Mouse (Mus musculus): ENCODE measurements around the gene Fcer1g. TPM values are rescaled to one million over a fixed set of nuclear protein-coding genes. Genes with fewer than 3 reads are reported as not detected.

The Fcer1g gene
- polyA plus RNA-seq, 1 experiment, result 138 TPM

DNA sequence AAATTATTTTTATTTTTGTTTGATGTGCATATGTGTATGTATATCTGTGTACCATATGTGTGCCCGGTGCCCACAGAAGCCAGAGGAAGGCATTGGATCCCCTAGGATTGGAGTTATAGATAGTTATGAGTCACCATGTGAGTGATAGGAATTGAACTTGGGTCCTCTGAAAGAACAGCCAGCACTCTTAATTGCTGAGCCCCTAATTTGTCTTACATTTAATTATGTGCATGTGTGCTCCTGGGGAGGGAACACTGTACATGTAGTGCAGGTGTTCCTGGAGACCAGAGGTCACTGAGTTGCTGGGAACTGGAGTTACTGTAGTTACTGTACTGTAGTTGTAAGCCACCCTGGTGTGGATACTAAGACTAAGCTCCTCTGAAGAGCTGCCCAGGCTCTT lies 33.4 kb downstream of the Fcer1g start:
- H3K27ac ChIP-seq (ENCODE audit: control insufficient read depth, insufficient read depth, low read length), result no peak overlapping the region
- H3K4me1 ChIP-seq (replicated peaks; ENCODE audit: control insufficient read depth, insufficient read depth, low read length), result no peaks in the 10 kb centered on the region
- H3K4me3 ChIP-seq (ENCODE audit: control insufficient read depth, insufficient read depth, low read length), result no peak overlapping the region
- no peak for DNase-seq
- peaks cover 5% of the 10 kb centered on the region for H3K27me3 ChIP-seq (ENCODE audit: control insufficient read depth, insufficient read depth, low read length)
- no peaks in the 10 kb centered on the region for H3K36me3 ChIP-seq (ENCODE audit: control insufficient read depth, insufficient read depth, low read length)
- WGBS, result 100% methylated on average over 1 of the region's 1 CpGs
- no peak for TF ChIP-seq POLR2A (IDR thresholded peaks at IDR 0.05; ENCODE audit: control insufficient read depth, extremely low read depth, insufficient read depth, low read length, poor library complexity)
- no peak for TF ChIP-seq CTCF (IDR thresholded peaks at IDR 0.05; ENCODE audit: borderline replicate concordance, control insufficient read depth, extremely low read depth, insufficient read depth, low read length, poor library complexity)

- 87% methylated on average over 1 of the region's 1 CpGs for WGBS
- no peak overlapping the region for H3K4me3 ChIP-seq (ENCODE audit: control insufficient read depth, insufficient read depth, low read length)
- no peak for TF ChIP-seq POLR2A (IDR thresholded peaks at IDR 0.05; ENCODE audit: control insufficient read depth, extremely low read depth, insufficient read depth, low read length, poor library complexity)
- TF ChIP-seq CTCF (IDR thresholded peaks at IDR 0.05; ENCODE audit: borderline replicate concordance, control insufficient read depth, extremely low read depth, insufficient read depth, low read length, poor library complexity), result no peak
- H3K4me1 ChIP-seq (replicated peaks; ENCODE audit: control insufficient read depth, insufficient read depth, low read length), result no peaks in the 10 kb centered on the region
- H3K27me3 ChIP-seq (ENCODE audit: control insufficient read depth, insufficient read depth, low read length), result peaks cover 11% of the 10 kb centered on the region
- no peaks in the 10 kb centered on the region for H3K36me3 ChIP-seq (ENCODE audit: control insufficient read depth, insufficient read depth, low read length)
- no peak for DNase-seq
- H3K27ac ChIP-seq (ENCODE audit: control insufficient read depth, insufficient read depth, low read length), result no peak overlapping the region
Measured at GRCm38 (mm10) chr1:171199532-171199931, 34.6 kb downstream of the Fcer1g start.

DNA sequence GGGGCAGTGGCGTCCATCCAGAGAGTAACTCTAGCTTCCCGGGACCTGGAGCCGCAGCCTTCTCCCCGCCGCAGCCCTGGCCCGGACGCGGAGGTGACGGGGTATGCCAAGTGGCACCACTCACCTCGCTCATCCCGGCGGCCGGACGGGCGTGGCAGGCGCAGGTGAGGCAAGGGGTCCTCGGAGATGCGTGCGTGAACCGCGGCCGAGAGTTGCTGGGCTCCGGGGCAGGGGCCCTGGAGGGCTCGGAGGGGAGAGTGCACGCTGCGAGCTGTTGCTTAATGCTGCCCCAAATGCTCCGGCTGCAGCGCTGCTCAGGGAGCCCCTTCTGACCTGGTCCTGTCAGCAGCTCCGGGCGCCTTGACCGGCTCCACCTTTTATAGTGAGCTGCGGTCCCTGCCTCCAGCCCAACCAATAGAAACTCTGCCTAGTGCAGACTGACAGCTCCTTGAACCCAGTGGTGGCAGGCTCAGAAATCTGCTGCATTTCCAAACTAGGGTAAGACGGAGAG lies 38.2 kb downstream of the Fcer1g start, which contains the start of gene Pcp4l1:
Gene Pcp4l1 (minus strand): TSS at position 382 of the 511 bp plus-strand sequence.
- H3K4me1 ChIP-seq (replicated peaks; ENCODE audit: control insufficient read depth, insufficient read depth, low read length), result no peaks in the 10 kb centered on the region
- peaks cover 13% of the 10 kb centered on the region for H3K27me3 ChIP-seq (ENCODE audit: control insufficient read depth, insufficient read depth, low read length)
- no peak for TF ChIP-seq CTCF (IDR thresholded peaks at IDR 0.05; ENCODE audit: borderline replicate concordance, control insufficient read depth, extremely low read depth, insufficient read depth, low read length, poor library complexity)
- TF ChIP-seq POLR2A (IDR thresholded peaks at IDR 0.05; ENCODE audit: control insufficient read depth, extremely low read depth, insufficient read depth, low read length, poor library complexity), result no peak
- no peak within 1 kb of the TSS for H3K27ac ChIP-seq (ENCODE audit: control insufficient read depth, insufficient read depth, low read length)
- no peak within 1 kb of the TSS for H3K4me3 ChIP-seq (ENCODE audit: control insufficient read depth, insufficient read depth, low read length)
- no peaks in the 10 kb centered on the region for H3K36me3 ChIP-seq (ENCODE audit: control insufficient read depth, insufficient read depth, low read length)
- no peak for DNase-seq
- WGBS, result 2% methylated on average over 33 of the region's 33 CpGs

- TF ChIP-seq POLR2A (IDR thresholded peaks at IDR 0.05; ENCODE audit: control insufficient read depth, extremely low read depth, insufficient read depth, low read length, poor library complexity) (no peak), CTCF (IDR thresholded peaks at IDR 0.05; ENCODE audit: borderline replicate concordance, control insufficient read depth, extremely low read depth, insufficient read depth, low read length, poor library complexity) (no peak)
- Histone ChIP-seq H3K36me3 (ENCODE audit: control insufficient read depth, insufficient read depth, low read length) (no peaks in the 10 kb centered on the region), H3K27me3 (ENCODE audit: control insufficient read depth, insufficient read depth, low read length) (peaks cover 13% of the 10 kb centered on the region), H3K27ac (ENCODE audit: control insufficient read depth, insufficient read depth, low read length) (no peak overlapping the region), H3K4me1 (replicated peaks; ENCODE audit: control insufficient read depth, insufficient read depth, low read length) (no peaks in the 10 kb centered on the region), H3K4me3 (ENCODE audit: control insufficient read depth, insufficient read depth, low read length) (no peak overlapping the region)
- WGBS, result 35% methylated on average over 20 of the region's 20 CpGs
- no peak for DNase-seq
Measured at GRCm38 (mm10) chr1:171195046-171195822, 38.9 kb downstream of the Fcer1g start.

DNA sequence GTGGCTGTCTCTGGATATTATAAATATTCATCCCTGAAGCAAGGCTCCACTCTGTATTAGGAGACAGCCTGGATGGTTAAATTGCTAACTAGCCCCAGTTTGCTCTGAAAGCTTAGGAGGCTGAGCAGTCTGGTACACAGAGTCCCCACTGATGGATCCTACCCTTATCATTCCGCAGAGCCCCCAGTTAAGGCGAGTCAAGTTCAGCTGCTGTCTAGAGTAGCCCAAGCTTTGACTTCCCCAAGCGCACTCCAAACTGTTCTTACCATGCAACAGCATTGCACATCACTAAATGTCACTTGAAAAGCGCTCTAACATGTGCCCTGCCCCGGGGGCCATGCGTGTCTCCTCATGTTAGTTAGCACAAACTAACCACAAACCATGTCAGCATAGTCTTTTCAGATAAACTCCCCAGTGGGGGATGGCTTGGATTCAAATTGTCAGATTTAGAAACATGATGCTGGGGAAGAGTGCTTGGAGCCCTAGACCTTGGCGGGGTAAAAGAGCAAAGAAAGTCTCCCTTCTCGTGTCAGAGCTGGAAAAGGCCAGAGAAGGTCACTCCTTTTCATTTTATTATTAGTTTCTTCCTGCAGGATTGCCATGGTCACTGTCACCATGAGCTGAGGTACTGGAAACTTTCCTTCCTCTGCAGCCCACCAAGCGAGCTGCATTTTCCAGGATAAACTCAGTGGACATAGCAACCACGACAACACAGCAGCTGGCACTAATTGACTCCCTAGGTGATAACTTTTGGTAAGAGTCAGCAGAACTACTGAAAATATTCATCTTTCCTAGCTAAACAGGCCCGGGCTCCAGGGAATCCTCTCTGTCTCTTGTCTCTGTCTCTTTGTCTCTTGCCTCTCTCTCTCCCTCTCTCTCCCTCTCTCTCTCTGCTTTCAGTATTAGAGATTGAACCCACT lies 40.0 kb downstream of the Fcer1g start:
- no peak overlapping the region for H3K27ac ChIP-seq (ENCODE audit: control insufficient read depth, insufficient read depth, low read length)
- TF ChIP-seq POLR2A (IDR thresholded peaks at IDR 0.05; ENCODE audit: control insufficient read depth, extremely low read depth, insufficient read depth, low read length, poor library complexity), result no peak
- peaks cover 13% of the 10 kb centered on the region for H3K27me3 ChIP-seq (ENCODE audit: control insufficient read depth, insufficient read depth, low read length)
- no peak overlapping the region for H3K4me3 ChIP-seq (ENCODE audit: control insufficient read depth, insufficient read depth, low read length)
- H3K4me1 ChIP-seq (replicated peaks; ENCODE audit: control insufficient read depth, insufficient read depth, low read length), result no peaks in the 10 kb centered on the region
- no peaks in the 10 kb centered on the region for H3K36me3 ChIP-seq (ENCODE audit: control insufficient read depth, insufficient read depth, low read length)
- WGBS, result 82% methylated on average over 11 of the region's 11 CpGs
- no peak for DNase-seq

DNA sequence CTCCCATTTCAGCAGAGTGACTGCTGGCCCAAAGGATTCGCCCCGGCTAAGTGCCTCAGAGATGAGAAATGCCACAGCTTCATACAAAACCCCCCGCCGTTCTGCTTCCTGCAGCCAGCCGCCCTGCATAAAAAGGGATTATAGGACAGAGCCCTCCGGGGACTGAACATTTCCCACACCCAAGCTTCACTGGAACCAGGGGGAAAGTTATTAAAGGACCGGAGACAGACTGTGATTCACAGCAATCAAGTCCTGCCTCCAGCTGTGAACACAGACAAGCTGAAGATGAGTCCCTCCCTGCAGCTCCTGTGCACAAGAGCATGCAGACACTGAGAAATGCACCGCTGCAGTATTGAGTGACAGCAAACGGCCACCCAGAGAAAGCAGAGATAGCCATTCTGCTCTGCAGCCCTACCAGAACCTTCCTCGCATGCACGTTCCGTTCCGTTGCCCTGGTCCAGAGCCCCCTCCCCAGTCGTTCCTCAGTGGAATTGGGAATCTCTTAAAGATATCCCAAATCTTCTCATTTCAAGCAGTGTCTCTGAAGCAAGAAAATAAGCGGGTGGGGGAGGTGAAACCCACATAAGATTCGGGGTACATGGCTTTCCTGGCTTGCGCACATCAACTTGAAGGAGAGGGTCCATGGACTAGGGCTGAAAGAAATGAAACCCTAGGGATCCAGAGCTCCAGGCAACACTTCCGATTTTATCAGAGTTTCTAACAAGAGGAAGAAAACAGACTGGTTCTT lies 40.9 kb downstream of the Fcer1g start:
- DNase-seq, result no peak
- Histone ChIP-seq H3K36me3 (ENCODE audit: control insufficient read depth, insufficient read depth, low read length) (no peaks in the 10 kb centered on the region), H3K4me1 (replicated peaks; ENCODE audit: control insufficient read depth, insufficient read depth, low read length) (no peaks in the 10 kb centered on the region), H3K27me3 (ENCODE audit: control insufficient read depth, insufficient read depth, low read length) (peaks cover 13% of the 10 kb centered on the region), H3K4me3 (ENCODE audit: control insufficient read depth, insufficient read depth, low read length) (no peak overlapping the region), H3K27ac (ENCODE audit: control insufficient read depth, insufficient read depth, low read length) (no peak overlapping the region)
- no peak for TF ChIP-seq POLR2A (IDR thresholded peaks at IDR 0.05; ENCODE audit: control insufficient read depth, extremely low read depth, insufficient read depth, low read length, poor library complexity)
- no peak for TF ChIP-seq CTCF (IDR thresholded peaks at IDR 0.05; ENCODE audit: borderline replicate concordance, control insufficient read depth, extremely low read depth, insufficient read depth, low read length, poor library complexity)
- 83% methylated on average over 18 of the region's 18 CpGs for WGBS

All from thymus, adult 2 months (tissue).